Mouse (Mus musculus): ENCODE data around the gene Proca1.
A peak's percentile ranks its signal among the peaks of the same experiment; 100 is the strongest.

DNA sequence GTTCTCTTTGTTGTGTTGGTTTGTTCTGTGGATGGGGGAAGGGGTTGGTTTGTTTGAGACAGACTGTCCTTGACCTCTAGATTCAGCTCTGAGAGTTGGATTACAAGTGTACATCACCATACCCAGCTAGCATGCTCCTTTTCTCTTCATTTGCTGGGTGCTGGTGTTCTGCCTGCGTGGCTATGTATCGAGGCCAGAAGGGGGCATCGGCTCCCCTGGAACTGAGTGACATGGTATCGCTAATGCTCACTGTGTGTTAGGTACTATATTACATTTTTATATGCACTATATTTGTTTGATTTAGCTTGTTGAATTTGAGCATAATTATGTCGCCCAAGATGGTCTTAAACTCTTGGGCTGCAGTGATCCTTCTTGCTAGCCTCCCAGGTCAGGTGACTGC lies 47.0 kb upstream of the Proca1 start:
- TF ChIP-seq CTCF (IDR thresholded peaks at IDR 0.05; ENCODE audit: low read depth) (0 out of 2 replicates have a peak, but pooled peaks have one; percentile 13), EP300 (IDR thresholded peaks at IDR 0.05; ENCODE audit: low read depth) (no peak)

Measured in heart, postnatal 0 days (tissue).